Mouse (Mus musculus): ENCODE measurements at regions not wholly inside any gene's neighbourhood (a gene's known extent, or its start where the extent isn't known, plus 50 kb on each side); places are given as distances from the start of the nearest gene placed in this dataset.

GRCm38 (mm10) chr14:45773326-45773725 lies 115.4 kb upstream of the Ddhd1 start:
- TF ChIP-seq CTCF (IDR thresholded peaks at IDR 0.05; ENCODE audit: low read depth): no peak
- TF ChIP-seq EP300 (IDR thresholded peaks at IDR 0.05; ENCODE audit: low read depth): no peak
